Mouse (Mus musculus) cerebellum, adult 2 months (tissue): ENCODE results near the gene Kcna7.

Experiments used
- CTCF ChIP-seq: fragments of 200-500 bp; IDR thresholded peaks from 2 replicates; pipeline ENCODE4 v1.5.1; 2011; ENCODE audit warnings: low read depth, mild to moderate bottlenecking, control low read depth, low read length, moderate library complexity, borderline replicate concordance; ENCODE audit not compliant: insufficient read depth
- POLR2A ChIP-seq: fragments of 200-500 bp; IDR thresholded peaks from 2 replicates; pipeline ENCODE4 v1.6.1; 2011; ENCODE audit warnings: low read length, control low read depth, borderline replicate concordance; ENCODE audit not compliant: insufficient read depth

- no peak for TF ChIP-seq POLR2A
- no peak for TF ChIP-seq CTCF
These were observed 10.3 kb upstream of the Kcna7 start for GRCm38 (mm10) chr7:45395129-45395541.
